Mouse (Mus musculus) limb, embryonic 14.5 days (tissue): ENCODE measurements around the gene Ppat. TPM values are rescaled to one million over a fixed set of nuclear protein-coding genes. Genes with fewer than 3 reads are reported as not detected.

Experiments used
- ATAC-seq: fragments of 200-750 bp; cut with Nextera tagmentation; 2 replicates; pipeline ENCODE4 v1.8.0; 2017; ENCODE audit warnings: low read depth, moderate number of reproducible peaks, moderate TSS enrichment; ENCODE audit not compliant: low FRiP score
- DNase-seq: peaks from one replicate; pipeline ENCODE4 v3.0.0-alpha.2; 2015; ENCODE audit warnings: low spot score
- H3K27ac ChIP-seq: fragments of 300-500 bp; sonication (generic); replicated peaks from 2 replicates; pipeline ENCODE4 v1.5.1; 2014; ENCODE audit warnings: low read depth, mild to moderate bottlenecking, low read length, moderate library complexity, mixed read lengths
- H3K27me3 ChIP-seq: fragments of 300-500 bp; sonication (generic); 2 replicates; pipeline ENCODE4 v1.6.1; 2014; ENCODE audit warnings: low read length, mixed read lengths; ENCODE audit not compliant: control insufficient read depth, insufficient read depth
- H3K36me3 ChIP-seq: fragments of 300-500 bp; sonication (generic); 2 replicates; pipeline ENCODE4 v1.6.1; 2014; ENCODE audit warnings: mild to moderate bottlenecking, low read length, moderate library complexity, mixed read lengths; ENCODE audit not compliant: control insufficient read depth, insufficient read depth
- H3K4me1 ChIP-seq: fragments of 300-500 bp; sonication (generic); 2 replicates; pipeline ENCODE4 v1.6.1; 2014; ENCODE audit warnings: antibody characterized with exemption, low read length, mixed read lengths; ENCODE audit not compliant: control insufficient read depth, insufficient read depth
- H3K4me2 ChIP-seq: fragments of 300-500 bp; sonication (generic); replicated peaks from 2 replicates; pipeline ENCODE4 v1.6.1; 2014; ENCODE audit warnings: low read depth, mild to moderate bottlenecking, low read length, moderate library complexity; ENCODE audit not compliant: severe bottlenecking
- H3K4me3 ChIP-seq: fragments of 300-500 bp; sonication (generic); replicated peaks from 2 replicates; pipeline ENCODE4 v1.5.1; 2014; ENCODE audit warnings: low read length
- H3K9ac ChIP-seq: fragments of 300-500 bp; sonication (generic); 2 replicates; pipeline ENCODE4 v1.6.1; 2014; ENCODE audit warnings: mild to moderate bottlenecking, low read depth, low read length, moderate library complexity; ENCODE audit not compliant: severe bottlenecking
- H3K9me3 ChIP-seq: fragments of 300-500 bp; sonication (generic); 2 replicates; pipeline ENCODE4 v1.6.1; 2016; ENCODE audit warnings: low read length; ENCODE audit not compliant: control insufficient read depth
- POLR2A ChIP-seq: fragments of 200-500 bp; IDR thresholded peaks from 2 replicates; pipeline ENCODE4 v1.8.0; 2012; ENCODE audit warnings: inconsistent platforms, mild to moderate bottlenecking, moderate library complexity, borderline replicate concordance; ENCODE audit not compliant: insufficient read depth, insufficient read length; ENCODE audit errors: extremely low read depth
- WGBS: fragments of 180-500 bp; shearing (Covaris S2); extraction: QIAGEN DNeasy Blood & Tissue Kit; methylation state at CpG from one replicate; pipeline ENCODE4 v1.1.7; 2014; 5-methylcytosine and 5-hydroxymethylcytosine counted together
- polyA plus RNA-seq, 2 experiments: library from polyadenylated mRNA; depleted of rRNA in 1 of 2; stranded (reverse) in 1 of 2; unstranded in 1 of 2; fragments of >200 nt; fragmentation: Nextera tagmentation in 1 of 2; extraction: Ambion mirVana in 1 of 2; gene quantifications; 2 replicates each; pipeline versions ENCODE4 v1.2.1 to v1.2.3; 2012 to 2014

The Ppat gene
- polyA plus RNA-seq (2012; rRNA removed) (13.2 and 14.1 TPM in 2 replicates), polyA plus RNA-seq (2014; fragmentation: Nextera tagmentation; extraction: Ambion mirVana) (21.8 and 24.0 TPM in 2 replicates)

DNA sequence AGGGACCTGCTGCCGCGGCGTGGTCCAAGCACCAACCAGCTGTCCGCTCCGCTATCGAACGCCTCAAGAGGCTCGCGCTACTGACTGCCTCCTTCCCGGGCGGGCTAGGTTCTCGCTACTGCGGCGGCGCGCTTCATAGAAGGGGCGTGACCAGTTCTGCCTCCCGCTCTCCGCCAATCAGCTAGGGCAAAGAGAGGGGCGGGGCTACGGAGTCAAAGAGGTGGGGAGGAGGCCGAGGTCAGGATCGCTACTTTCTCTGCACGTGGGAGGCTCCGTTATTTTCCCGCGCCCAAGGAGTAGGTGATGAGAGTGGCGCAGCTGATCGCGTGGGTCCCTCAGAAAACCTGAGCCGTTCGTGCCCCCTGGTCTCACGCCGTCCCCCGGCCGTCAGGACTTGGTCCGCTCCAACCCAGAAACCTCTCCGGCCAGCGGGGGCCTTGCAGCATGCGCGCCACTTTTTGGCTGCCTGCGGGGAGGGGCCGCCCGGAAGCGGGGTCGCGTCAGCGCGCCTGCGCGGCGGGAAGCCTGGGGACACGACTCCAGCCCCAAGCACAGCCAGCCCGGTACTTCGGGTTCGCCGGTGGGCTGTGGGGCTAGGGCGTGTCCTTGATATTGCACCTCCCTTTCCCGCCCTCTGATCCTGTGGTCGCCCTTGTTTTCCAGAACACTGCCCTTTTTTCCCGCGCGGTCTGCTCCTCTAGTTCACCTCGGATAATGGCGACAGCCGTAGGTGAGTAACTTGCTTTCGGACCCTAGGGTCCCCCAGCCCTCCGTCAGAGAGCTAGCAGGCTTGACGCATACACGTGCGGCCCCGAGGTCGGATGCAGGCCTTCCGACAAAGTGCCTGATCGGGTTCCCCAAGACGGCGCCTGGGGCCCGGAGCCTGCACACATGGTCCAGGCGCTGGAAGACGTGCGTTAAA is at the start of gene Ppat, which contains the start of gene Paics:
Gene Ppat, minus strand, starts transcription at position 473 of the 922 bp plus-strand sequence.
Gene Paics, plus strand, starts transcription at position 202 of the 922 bp plus-strand sequence.
- TF ChIP-seq POLR2A, result peak; percentile 77; the same call in 1 of the 2 replicates
- Histone ChIP-seq H3K27me3 (no peaks in the 10 kb centered on the region), H3K36me3 (peaks cover 16% of the 10 kb centered on the region), H3K4me1 (peaks cover 21% of the 10 kb centered on the region), H3K4me2 (peak within 1 kb of the TSS; percentile 81), H3K9me3 (no peaks in the 10 kb centered on the region), H3K27ac (peak within 1 kb of the TSS; percentile 74), H3K9ac (peak within 1 kb of the TSS; percentile 71), H3K4me3 (peak within 1 kb of the TSS; percentile 82)
- WGBS, result under 1% methylated on average over 80 of the region's 81 CpGs
- peak; percentile 99 for DNase-seq
- peak; percentile 97 for ATAC-seq

GRCm38 (mm10) chr5:76998416-76998815 is 47.0 kb upstream of the Ppat start:
- no peak for ATAC-seq
- no peaks in the 10 kb centered on the region for H3K27me3 ChIP-seq
- 57% methylated on average over 5 of the region's 5 CpGs for WGBS
- no peak overlapping the region for H3K9ac ChIP-seq
- no peaks in the 10 kb centered on the region for H3K4me1 ChIP-seq
- H3K4me3 ChIP-seq, result no peak overlapping the region
- no peak overlapping the region for H3K4me2 ChIP-seq
- H3K9me3 ChIP-seq, result no peaks in the 10 kb centered on the region
- H3K36me3 ChIP-seq, result peaks cover 66% of the 10 kb centered on the region
- no peak for TF ChIP-seq POLR2A
- H3K27ac ChIP-seq, result no peak overlapping the region
- peak; percentile 79 for DNase-seq

GRCm38 (mm10) chr5:76993174-76993814 is 41.9 kb upstream of the Ppat start:
- no peak for ATAC-seq
- 91% methylated on average over 5 of the region's 5 CpGs for WGBS

GRCm38 (mm10) chr5:76990789-76991188 is 39.4 kb upstream of the Ppat start:
- no peaks in the 10 kb centered on the region for H3K9me3 ChIP-seq
- H3K9ac ChIP-seq, result no peak overlapping the region
- H3K27ac ChIP-seq, result no peak overlapping the region
- TF ChIP-seq POLR2A, result no peak
- no peaks in the 10 kb centered on the region for H3K27me3 ChIP-seq
- no peak overlapping the region for H3K4me2 ChIP-seq
- peaks cover 88% of the 10 kb centered on the region for H3K36me3 ChIP-seq
- no peaks in the 10 kb centered on the region for H3K4me1 ChIP-seq
- DNase-seq (no peak), ATAC-seq (no peak)
- no peak overlapping the region for H3K4me3 ChIP-seq
- 95% methylated on average over 3 of the region's 3 CpGs for WGBS

More at GRCm38 (mm10) chr5:76993174-76993814, 41.9 kb upstream of the Ppat start:
- no peak overlapping the region for H3K4me2 ChIP-seq
- H3K27ac ChIP-seq, result no peak overlapping the region
- H3K9me3 ChIP-seq, result no peaks in the 10 kb centered on the region
- no peaks in the 10 kb centered on the region for H3K27me3 ChIP-seq
- no peak for DNase-seq
- no peak overlapping the region for H3K4me3 ChIP-seq
- H3K36me3 ChIP-seq, result peaks cover 91% of the 10 kb centered on the region
- no peaks in the 10 kb centered on the region for H3K4me1 ChIP-seq
- no peak overlapping the region for H3K9ac ChIP-seq
- TF ChIP-seq POLR2A, result no peak

- WGBS, result 97% methylated on average over 11 of the region's 11 CpGs
- Histone ChIP-seq H3K27me3 (no peaks in the 10 kb centered on the region), H3K9me3 (no peaks in the 10 kb centered on the region), H3K4me3 (no peak overlapping the region), H3K27ac (no peak overlapping the region), H3K4me1 (no peaks in the 10 kb centered on the region), H3K36me3 (peaks cover 84% of the 10 kb centered on the region), H3K4me2 (no peak overlapping the region), H3K9ac (no peak overlapping the region)
- DNase-seq, result no peak
- no peak for ATAC-seq
- no peak for TF ChIP-seq POLR2A
Measured at GRCm38 (mm10) chr5:76984015-76984414, 32.6 kb upstream of the Ppat start.
